Mouse (Mus musculus): ENCODE measurements around the gene Slc44a4.

The Slc44a4 gene

GRCm38 (mm10) chr17:34913930-34914665, at the start of gene Slc44a4:
Gene Slc44a4 (plus strand): TSS chr17:34914466.
- ATAC-seq (ENCODE audit: insufficient number of reproducible peaks, low FRiP score, low TSS enrichment), result no peak

- ATAC-seq (ENCODE audit: insufficient number of reproducible peaks, low FRiP score, low TSS enrichment), result no peak
Measured at GRCm38 (mm10) chr17:34865981-34866380, 48.3 kb upstream of the Slc44a4 start.

- ATAC-seq (ENCODE audit: insufficient number of reproducible peaks, low FRiP score, low TSS enrichment), result no peak
Measured at GRCm38 (mm10) chr17:34874321-34874720, 39.9 kb upstream of the Slc44a4 start.

GRCm38 (mm10) chr17:34879336-34879879, 34.9 kb upstream of the Slc44a4 start, which contains the start of gene Zbtb12:
Gene Zbtb12 (plus strand): TSS chr17:34879483.
- ATAC-seq (ENCODE audit: insufficient number of reproducible peaks, low FRiP score, low TSS enrichment), result no peak

- no peak for ATAC-seq (ENCODE audit: insufficient number of reproducible peaks, low FRiP score, low TSS enrichment)
Measured at GRCm38 (mm10) chr17:34881166-34881565, 33.1 kb upstream of the Slc44a4 start.

GRCm38 (mm10) chr17:34881683-34882310, 32.5 kb upstream of the Slc44a4 start, which contains the start of gene Gm20547:
Gene Gm20547 (minus strand): TSS chr17:34882042.
- ATAC-seq (ENCODE audit: insufficient number of reproducible peaks, low FRiP score, low TSS enrichment), result no peak

- no peak for ATAC-seq (ENCODE audit: insufficient number of reproducible peaks, low FRiP score, low TSS enrichment)
Measured at GRCm38 (mm10) chr17:34883332-34883731, 30.9 kb upstream of the Slc44a4 start.

- ATAC-seq (ENCODE audit: insufficient number of reproducible peaks, low FRiP score, low TSS enrichment), result no peak
Measured at GRCm38 (mm10) chr17:34884704-34885103, 29.6 kb upstream of the Slc44a4 start.

GRCm38 (mm10) chr17:34885615-34886014, 28.7 kb upstream of the Slc44a4 start:
- no peak for ATAC-seq (ENCODE audit: insufficient number of reproducible peaks, low FRiP score, low TSS enrichment)

- no peak for ATAC-seq (ENCODE audit: insufficient number of reproducible peaks, low FRiP score, low TSS enrichment)
Measured at GRCm38 (mm10) chr17:34887942-34888341, 26.3 kb upstream of the Slc44a4 start.

GRCm38 (mm10) chr17:34890074-34890743, 24.1 kb upstream of the Slc44a4 start:
- no peak for ATAC-seq (ENCODE audit: insufficient number of reproducible peaks, low FRiP score, low TSS enrichment)

- ATAC-seq (ENCODE audit: insufficient number of reproducible peaks, low FRiP score, low TSS enrichment), result no peak
Measured at GRCm38 (mm10) chr17:34891377-34891776, 22.9 kb upstream of the Slc44a4 start.

GRCm38 (mm10) chr17:34893072-34893824, 21.0 kb upstream of the Slc44a4 start:
- 0 out of 2 replicates have a peak, but pooled peaks have one; percentile 2 for ATAC-seq (ENCODE audit: insufficient number of reproducible peaks, low FRiP score, low TSS enrichment)

GRCm38 (mm10) chr17:34894074-34894597, 20.1 kb upstream of the Slc44a4 start:
- peak; percentile 72 for ATAC-seq (ENCODE audit: insufficient number of reproducible peaks, low FRiP score, low TSS enrichment)

GRCm38 (mm10) chr17:34894801-34895530, 19.3 kb upstream of the Slc44a4 start:
- no peak for ATAC-seq (ENCODE audit: insufficient number of reproducible peaks, low FRiP score, low TSS enrichment)

GRCm38 (mm10) chr17:34895724-34896123, 18.5 kb upstream of the Slc44a4 start:
- ATAC-seq (ENCODE audit: insufficient number of reproducible peaks, low FRiP score, low TSS enrichment), result no peak

- ATAC-seq (ENCODE audit: insufficient number of reproducible peaks, low FRiP score, low TSS enrichment), result no peak
Measured at GRCm38 (mm10) chr17:34896366-34896765, 17.9 kb upstream of the Slc44a4 start.

- ATAC-seq (ENCODE audit: insufficient number of reproducible peaks, low FRiP score, low TSS enrichment), result no peak
Measured at GRCm38 (mm10) chr17:34897373-34898159, 16.7 kb upstream of the Slc44a4 start.

Measured in cerebellum, adult (tissue).